Mouse (Mus musculus): ENCODE measurements at regions not wholly inside any gene's neighbourhood (a gene's known extent, or its start where the extent isn't known, plus 50 kb on each side); places are given as distances from the start of the nearest gene placed in this dataset.

- 83% methylated on average over 2 of the region's 2 CpGs for WGBS
- no peak for ATAC-seq (ENCODE audit: low FRiP score)
- no peak overlapping the region for H3K27ac ChIP-seq (ENCODE audit: low read depth, low read length)
These were observed 189.4 kb downstream of the Map2k6 start for GRCm38 (mm10) chr11:110588280-110588679.

DNA sequence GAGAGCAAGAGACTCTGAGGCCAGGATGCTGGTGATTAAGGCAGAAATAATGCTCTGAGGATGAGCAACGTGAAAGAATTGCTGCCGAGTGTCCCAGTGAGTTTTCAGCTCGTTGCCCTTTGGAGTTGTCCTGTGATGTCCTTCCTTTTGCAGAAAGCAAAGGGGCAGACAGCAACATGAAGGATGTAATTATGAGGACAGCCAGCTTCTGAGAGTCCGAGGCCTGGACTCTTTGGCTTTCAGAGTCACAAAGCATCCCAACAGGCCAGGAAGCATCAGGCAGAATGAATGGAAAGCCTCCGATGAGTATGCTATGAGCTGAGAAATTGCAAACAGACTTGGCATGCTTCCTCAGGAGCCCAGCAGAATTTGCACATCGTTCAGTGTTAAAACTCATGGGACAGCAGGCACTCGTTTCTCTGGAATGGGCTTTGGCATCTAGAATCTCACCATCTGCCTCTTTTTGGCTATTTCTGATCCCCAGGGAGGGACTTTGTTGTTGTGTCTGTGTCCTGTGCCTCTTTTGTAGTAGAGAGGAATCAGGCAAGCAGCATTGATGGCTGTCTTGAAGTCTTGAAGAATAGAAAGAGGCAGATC is 196.4 kb downstream of the Map2k6 start:
- Histone ChIP-seq H3K4me3 (ENCODE audit: low read depth, low read length) (no peak overlapping the region), H3K36me3 (ENCODE audit: control insufficient read depth, insufficient read depth, low read length) (no peaks in the 10 kb centered on the region), H3K27ac (ENCODE audit: low read depth, low read length) (no peak overlapping the region), H3K27me3 (ENCODE audit: control insufficient read depth, insufficient read depth, low read length) (no peaks in the 10 kb centered on the region), H3K9me3 (ENCODE audit: control insufficient read depth, low read length) (no peaks in the 10 kb centered on the region), H3K4me2 (no peak overlapping the region), H3K4me1 (ENCODE audit: control insufficient read depth, insufficient read depth, low read length) (no peaks in the 10 kb centered on the region), H3K9ac (ENCODE audit: low read length) (no peak overlapping the region)
- 84% methylated on average over 7 of the region's 7 CpGs for WGBS
- DNase-seq (ENCODE audit: low spot score, missing footprints) (no peak), ATAC-seq (ENCODE audit: low FRiP score) (no peak)

More at GRCm38 (mm10) chr11:110588280-110588679, 189.4 kb downstream of the Map2k6 start:
- DNase-seq (ENCODE audit: low spot score, missing footprints), result no peak
- no peaks in the 10 kb centered on the region for H3K9me3 ChIP-seq (ENCODE audit: control insufficient read depth, low read length)
- no peak overlapping the region for H3K9ac ChIP-seq (ENCODE audit: low read length)
- H3K36me3 ChIP-seq (ENCODE audit: control insufficient read depth, insufficient read depth, low read length), result no peaks in the 10 kb centered on the region
- H3K4me1 ChIP-seq (ENCODE audit: control insufficient read depth, insufficient read depth, low read length), result no peaks in the 10 kb centered on the region
- no peak overlapping the region for H3K4me2 ChIP-seq
- H3K27me3 ChIP-seq (ENCODE audit: control insufficient read depth, insufficient read depth, low read length), result no peaks in the 10 kb centered on the region
- H3K4me3 ChIP-seq (ENCODE audit: low read depth, low read length), result no peak overlapping the region

GRCm38 (mm10) chr11:110605041-110605882 is 206.3 kb downstream of the Map2k6 start:
- no peak overlapping the region for H3K9ac ChIP-seq (ENCODE audit: low read length)
- H3K9me3 ChIP-seq (ENCODE audit: control insufficient read depth, low read length), result no peaks in the 10 kb centered on the region
- no peak overlapping the region for H3K27ac ChIP-seq (ENCODE audit: low read depth, low read length)
- ATAC-seq (ENCODE audit: low FRiP score), result no peak
- no peak overlapping the region for H3K4me3 ChIP-seq (ENCODE audit: low read depth, low read length)
- H3K4me1 ChIP-seq (ENCODE audit: control insufficient read depth, insufficient read depth, low read length), result no peaks in the 10 kb centered on the region
- no peaks in the 10 kb centered on the region for H3K36me3 ChIP-seq (ENCODE audit: control insufficient read depth, insufficient read depth, low read length)
- H3K27me3 ChIP-seq (ENCODE audit: control insufficient read depth, insufficient read depth, low read length), result no peaks in the 10 kb centered on the region
- 74% methylated on average over 10 of the region's 10 CpGs for WGBS
- DNase-seq (ENCODE audit: low spot score, missing footprints), result no peak
- no peak overlapping the region for H3K4me2 ChIP-seq

DNA sequence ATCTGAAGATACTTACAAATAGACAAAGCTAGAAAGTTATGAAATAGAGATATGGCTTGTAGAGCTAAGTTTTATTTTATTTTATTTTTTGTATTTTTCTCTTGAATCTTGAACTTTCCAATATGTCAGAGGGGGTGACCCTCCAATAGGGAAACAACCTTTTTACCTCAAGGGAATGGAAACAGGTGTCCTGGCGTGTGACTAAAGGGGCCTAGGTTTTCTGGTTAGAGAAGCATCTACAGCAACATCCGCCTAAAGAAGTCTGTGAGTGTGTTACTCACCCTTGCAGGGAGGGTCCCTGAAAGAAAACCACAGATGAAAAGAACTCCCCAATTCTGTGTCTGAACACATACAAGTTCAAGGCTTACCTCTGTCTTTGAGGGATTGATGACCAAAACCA is 210.4 kb downstream of the Map2k6 start:
- no peak overlapping the region for H3K9ac ChIP-seq (ENCODE audit: low read length)
- no peaks in the 10 kb centered on the region for H3K36me3 ChIP-seq (ENCODE audit: control insufficient read depth, insufficient read depth, low read length)
- no peak overlapping the region for H3K27ac ChIP-seq (ENCODE audit: low read depth, low read length)
- H3K4me2 ChIP-seq, result no peak overlapping the region
- H3K4me3 ChIP-seq (ENCODE audit: low read depth, low read length), result no peak overlapping the region
- 88% methylated on average over 2 of the region's 2 CpGs for WGBS
- H3K4me1 ChIP-seq (ENCODE audit: control insufficient read depth, insufficient read depth, low read length), result no peaks in the 10 kb centered on the region
- no peaks in the 10 kb centered on the region for H3K9me3 ChIP-seq (ENCODE audit: control insufficient read depth, low read length)
- no peaks in the 10 kb centered on the region for H3K27me3 ChIP-seq (ENCODE audit: control insufficient read depth, insufficient read depth, low read length)
- no peak for DNase-seq (ENCODE audit: low spot score, missing footprints)
- no peak for ATAC-seq (ENCODE audit: low FRiP score)

DNA sequence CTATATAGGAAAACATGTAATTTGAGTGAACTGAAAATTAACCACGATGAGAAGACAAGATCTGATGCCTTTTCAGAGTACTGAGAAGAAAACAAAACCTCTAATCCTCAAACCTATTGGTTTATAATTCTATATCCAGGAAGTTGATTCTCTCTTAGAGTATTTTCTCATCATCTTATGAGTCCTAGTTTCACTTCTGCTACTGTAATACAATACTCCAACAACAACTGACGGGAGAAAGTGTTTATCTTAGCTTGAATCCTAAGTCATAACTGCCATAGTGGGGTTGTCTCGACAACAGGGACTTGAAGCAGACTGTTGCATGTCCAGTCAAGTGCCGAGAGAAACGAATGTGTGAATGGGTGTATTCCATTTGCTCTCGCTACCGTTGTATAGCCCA is 211.9 kb downstream of the Map2k6 start:
- no peaks in the 10 kb centered on the region for H3K9me3 ChIP-seq (ENCODE audit: control insufficient read depth, low read length)
- H3K4me3 ChIP-seq (ENCODE audit: low read depth, low read length), result no peak overlapping the region
- no peaks in the 10 kb centered on the region for H3K27me3 ChIP-seq (ENCODE audit: control insufficient read depth, insufficient read depth, low read length)
- H3K27ac ChIP-seq (ENCODE audit: low read depth, low read length), result no peak overlapping the region
- 85% methylated on average over 7 of the region's 7 CpGs for WGBS
- no peak for ATAC-seq (ENCODE audit: low FRiP score)
- no peak overlapping the region for H3K9ac ChIP-seq (ENCODE audit: low read length)
- no peak for DNase-seq (ENCODE audit: low spot score, missing footprints)
- H3K36me3 ChIP-seq (ENCODE audit: control insufficient read depth, insufficient read depth, low read length), result no peaks in the 10 kb centered on the region
- H3K4me2 ChIP-seq, result no peak overlapping the region
- no peaks in the 10 kb centered on the region for H3K4me1 ChIP-seq (ENCODE audit: control insufficient read depth, insufficient read depth, low read length)

GRCm38 (mm10) chr11:110632001-110632400 is 233.1 kb downstream of the Map2k6 start:
- Histone ChIP-seq H3K36me3 (ENCODE audit: control insufficient read depth, insufficient read depth, low read length) (no peaks in the 10 kb centered on the region), H3K27ac (ENCODE audit: low read depth, low read length) (no peak overlapping the region), H3K4me3 (ENCODE audit: low read depth, low read length) (no peak overlapping the region), H3K9me3 (ENCODE audit: control insufficient read depth, low read length) (no peaks in the 10 kb centered on the region), H3K4me1 (ENCODE audit: control insufficient read depth, insufficient read depth, low read length) (no peaks in the 10 kb centered on the region), H3K9ac (ENCODE audit: low read length) (no peak overlapping the region), H3K27me3 (ENCODE audit: control insufficient read depth, insufficient read depth, low read length) (no peaks in the 10 kb centered on the region), H3K4me2 (no peak overlapping the region)
- 76% methylated on average over 6 of the region's 6 CpGs for WGBS
- no peak for DNase-seq (ENCODE audit: low spot score, missing footprints)
- ATAC-seq (ENCODE audit: low FRiP score), result no peak

DNA sequence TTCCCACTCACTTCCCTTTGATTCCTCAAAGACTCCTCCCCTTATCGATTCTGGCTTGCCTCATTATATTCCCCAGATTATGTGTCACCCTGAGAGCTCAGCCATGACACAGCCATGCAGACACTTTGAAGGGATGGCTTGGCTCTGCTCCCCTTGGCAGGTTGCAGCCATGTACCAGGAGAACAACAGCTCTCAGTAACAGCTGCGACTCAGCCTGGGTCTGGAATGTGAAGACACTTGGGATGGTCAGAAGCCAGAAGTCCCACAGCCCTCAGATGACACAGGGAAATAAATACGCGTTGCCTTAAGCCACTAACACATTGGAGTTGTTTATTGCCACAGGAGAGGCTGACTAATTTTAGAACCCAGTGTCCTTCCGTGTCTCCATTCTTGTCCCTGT is 234.4 kb downstream of the Map2k6 start:
- Histone ChIP-seq H3K4me1 (ENCODE audit: control insufficient read depth, insufficient read depth, low read length) (no peaks in the 10 kb centered on the region), H3K9me3 (ENCODE audit: control insufficient read depth, low read length) (no peaks in the 10 kb centered on the region), H3K27ac (ENCODE audit: low read depth, low read length) (no peak overlapping the region), H3K9ac (ENCODE audit: low read length) (no peak overlapping the region), H3K36me3 (ENCODE audit: control insufficient read depth, insufficient read depth, low read length) (no peaks in the 10 kb centered on the region), H3K27me3 (ENCODE audit: control insufficient read depth, insufficient read depth, low read length) (no peaks in the 10 kb centered on the region), H3K4me2 (no peak overlapping the region), H3K4me3 (ENCODE audit: low read depth, low read length) (no peak overlapping the region)
- ATAC-seq (ENCODE audit: low FRiP score), result no peak
- no peak for DNase-seq (ENCODE audit: low spot score, missing footprints)
- WGBS, result 87% methylated on average over 5 of the region's 5 CpGs

- no peaks in the 10 kb centered on the region for H3K27me3 ChIP-seq (ENCODE audit: control insufficient read depth, insufficient read depth, low read length)
- H3K4me3 ChIP-seq (ENCODE audit: low read depth, low read length), result no peak overlapping the region
- H3K4me2 ChIP-seq, result no peak overlapping the region
- H3K4me1 ChIP-seq (ENCODE audit: control insufficient read depth, insufficient read depth, low read length), result no peaks in the 10 kb centered on the region
- no peak overlapping the region for H3K9ac ChIP-seq (ENCODE audit: low read length)
- ATAC-seq (ENCODE audit: low FRiP score), result no peak
- 91% methylated on average over 13 of the region's 13 CpGs for WGBS
- H3K9me3 ChIP-seq (ENCODE audit: control insufficient read depth, low read length), result no peaks in the 10 kb centered on the region
- DNase-seq (ENCODE audit: low spot score, missing footprints), result no peak
- H3K27ac ChIP-seq (ENCODE audit: low read depth, low read length), result no peak overlapping the region
- no peaks in the 10 kb centered on the region for H3K36me3 ChIP-seq (ENCODE audit: control insufficient read depth, insufficient read depth, low read length)
These were observed 243.6 kb downstream of the Map2k6 start for GRCm38 (mm10) chr11:110642485-110642884.

DNA sequence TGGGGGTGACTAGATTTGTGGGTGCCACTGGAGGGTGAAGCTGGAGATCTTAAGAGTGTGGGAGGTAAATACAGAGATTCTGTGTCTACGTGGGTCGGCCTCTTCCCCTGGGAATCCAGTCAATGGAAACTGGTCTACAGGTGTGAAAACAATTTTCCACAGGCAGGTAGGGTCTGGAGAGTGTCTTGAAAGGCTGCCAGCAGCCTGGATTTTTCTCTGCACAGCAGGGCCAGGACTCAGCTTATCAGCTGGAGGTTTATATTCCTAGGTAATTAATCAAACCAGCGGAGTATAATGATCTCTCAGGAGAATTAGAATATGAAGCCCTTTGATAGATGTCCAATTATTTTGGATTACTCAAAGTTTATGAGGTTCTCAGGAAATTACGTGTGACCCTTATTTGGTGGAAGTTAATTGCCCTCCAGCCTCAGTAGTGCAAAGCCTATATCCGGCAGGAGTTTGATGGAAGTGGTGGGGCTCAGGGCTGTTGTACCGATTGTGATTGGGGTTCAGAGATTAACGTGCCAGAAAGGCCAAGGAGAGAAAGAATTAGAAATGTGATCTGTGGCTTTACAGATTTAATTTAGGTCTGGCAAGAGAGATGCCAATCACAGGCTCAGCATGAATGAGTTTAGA is 250.8 kb downstream of the Map2k6 start:
- Histone ChIP-seq H3K4me2 (no peak overlapping the region), H3K36me3 (ENCODE audit: control insufficient read depth, insufficient read depth, low read length) (no peaks in the 10 kb centered on the region), H3K27me3 (ENCODE audit: control insufficient read depth, insufficient read depth, low read length) (no peaks in the 10 kb centered on the region), H3K27ac (ENCODE audit: low read depth, low read length) (no peak overlapping the region), H3K4me3 (ENCODE audit: low read depth, low read length) (no peak overlapping the region), H3K4me1 (ENCODE audit: control insufficient read depth, insufficient read depth, low read length) (peaks cover 7% of the 10 kb centered on the region; the same call in 1 of the 2 replicates), H3K9me3 (ENCODE audit: control insufficient read depth, low read length) (no peaks in the 10 kb centered on the region), H3K9ac (ENCODE audit: low read length) (no peak overlapping the region)
- no peak for DNase-seq (ENCODE audit: low spot score, missing footprints)
- no peak for ATAC-seq (ENCODE audit: low FRiP score)
- 54% methylated on average over 7 of the region's 7 CpGs for WGBS
